In the genomic region with DNA sequence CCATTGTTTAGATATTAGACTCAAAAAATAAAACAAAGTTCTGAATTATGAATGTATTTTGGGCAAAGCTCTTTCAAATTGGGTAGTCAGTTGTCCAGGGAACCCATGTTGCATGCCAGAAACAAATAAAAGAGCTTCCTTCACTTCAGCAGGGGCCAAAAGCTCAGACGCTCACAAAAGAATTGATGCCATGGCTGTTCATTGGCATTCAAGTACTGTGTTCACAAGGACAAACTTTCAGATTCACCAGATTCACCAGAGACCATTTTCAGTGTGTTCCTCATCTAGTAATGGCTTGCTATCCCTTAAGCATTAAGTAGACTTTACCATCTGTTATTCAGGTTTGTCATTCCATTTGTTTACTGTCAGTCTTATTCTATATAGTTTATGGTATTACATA, we compare ENCODE assay signal across 17 mouse cellular contexts.
A peak's percentile ranks its signal among the peaks of the same experiment; 100 is the strongest.
DNase-seq lines count a peak whose midpoint lies in the region; ATAC-seq and TF ChIP-seq lines count a peak whose summit lies in the region.
"Had no signal": no experiment of that assay in that cellular context is flagged by ENCODE, and none has a peak within 500 bp of the region (broad histone marks: within the 10 kb centered on the region; RNA-seq: fewer than 3 reads in every experiment).

No protein-coding gene starts in this region.

- no peak overlapping the region for H3K4me2 ChIP-seq in hindbrain, embryonic 16.5 days (ENCODE audit: low read length)
- no peak overlapping the region for H3K4me2 ChIP-seq in hindbrain, embryonic 14.5 days (replicated peaks)
- H3K4me2 ChIP-seq in midbrain, embryonic 11.5 days = no peak overlapping the region
- H3K4me2 ChIP-seq in midbrain, embryonic 13.5 days (replicated peaks) = no peak overlapping the region
- H3K4me2 ChIP-seq: embryonic facial prominence, embryonic 12.5 days; forebrain, embryonic 13.5 days had no signal

- H3K9me3 ChIP-seq in hindbrain, embryonic 16.5 days (ENCODE audit: control insufficient read depth, low read length) = no peaks in the 10 kb centered on the region
- no peaks in the 10 kb centered on the region for H3K9me3 ChIP-seq in hindbrain, embryonic 14.5 days (ENCODE audit: control insufficient read depth, low read length)
- no peaks in the 10 kb centered on the region for H3K9me3 ChIP-seq in midbrain, embryonic 11.5 days (ENCODE audit: control insufficient read depth, low read length)
- H3K9me3 ChIP-seq in midbrain, embryonic 13.5 days = no peaks in the 10 kb centered on the region
- H3K9me3 ChIP-seq: embryonic facial prominence, embryonic 10.5 days; embryonic facial prominence, embryonic 12.5 days; forebrain, embryonic 13.5 days had no signal

- intact Hi-C loops in left cerebral cortex, postnatal 14 days (cut with DNase I) = no loop called here

- no peak for TF ChIP-seq POLR2A in brain, embryonic 14.5 days (IDR thresholded peaks at IDR 0.05; ENCODE audit: borderline replicate concordance, extremely low read depth, insufficient read depth, insufficient read length, poor library complexity, severe bottlenecking)

- 72% methylated on average over 1 of the region's 1 CpGs for WGBS in hindbrain, embryonic 16.5 days
- 45% methylated on average over 1 of the region's 1 CpGs for WGBS in hindbrain, embryonic 14.5 days
- WGBS in midbrain, embryonic 11.5 days = 81% methylated on average over 1 of the region's 1 CpGs
- 73% methylated on average over 1 of the region's 1 CpGs for WGBS in midbrain, embryonic 13.5 days

- ATAC-seq in hindbrain, embryonic 16.5 days = peak; percentile 60
- ATAC-seq in hindbrain, embryonic 14.5 days (ENCODE audit: low FRiP score) = no peak
- ATAC-seq in midbrain, embryonic 11.5 days (ENCODE audit: low FRiP score) = no peak
- no peak for ATAC-seq in midbrain, embryonic 13.5 days
- ATAC-seq: forebrain, embryonic 13.5 days; forebrain, embryonic 16.5 days had no signal

- H3K36me3 ChIP-seq in hindbrain, embryonic 16.5 days (ENCODE audit: control insufficient read depth, insufficient read depth, low read length) = no peaks in the 10 kb centered on the region
- no peaks in the 10 kb centered on the region for H3K36me3 ChIP-seq in hindbrain, embryonic 14.5 days (replicated peaks; ENCODE audit: control insufficient read depth, insufficient read depth)
- no peaks in the 10 kb centered on the region for H3K36me3 ChIP-seq in midbrain, embryonic 11.5 days (ENCODE audit: control insufficient read depth, insufficient read depth, low read length)
- H3K36me3 ChIP-seq in midbrain, embryonic 13.5 days = no peaks in the 10 kb centered on the region
- H3K36me3 ChIP-seq: embryonic facial prominence, embryonic 10.5 days; embryonic facial prominence, embryonic 12.5 days had no signal

- no peaks in the 10 kb centered on the region for H3K4me1 ChIP-seq in hindbrain, embryonic 16.5 days (ENCODE audit: control insufficient read depth, insufficient read depth, low read depth, low read length)
- H3K4me1 ChIP-seq in hindbrain, embryonic 14.5 days (replicated peaks; ENCODE audit: control insufficient read depth, insufficient read depth, low read length) = no peaks in the 10 kb centered on the region
- no peaks in the 10 kb centered on the region for H3K4me1 ChIP-seq in midbrain, embryonic 11.5 days (ENCODE audit: control insufficient read depth, insufficient read depth, low read length)
- H3K4me1 ChIP-seq in midbrain, embryonic 13.5 days (replicated peaks) = no peaks in the 10 kb centered on the region
- H3K4me1 ChIP-seq: embryonic facial prominence, embryonic 10.5 days; embryonic facial prominence, embryonic 12.5 days; forebrain, embryonic 13.5 days had no signal

- H3K9ac ChIP-seq in hindbrain, embryonic 16.5 days (ENCODE audit: low read depth, low read length) = no peak overlapping the region
- no peak overlapping the region for H3K9ac ChIP-seq in hindbrain, embryonic 14.5 days
- H3K9ac ChIP-seq in midbrain, embryonic 11.5 days (ENCODE audit: low read length) = no peak overlapping the region
- H3K9ac ChIP-seq in midbrain, embryonic 13.5 days (replicated peaks) = no peak overlapping the region
- H3K9ac ChIP-seq: embryonic facial prominence, embryonic 12.5 days; forebrain, embryonic 13.5 days had no signal

- H3K4me3 ChIP-seq in hindbrain, embryonic 16.5 days (ENCODE audit: low read length) = no peak overlapping the region
- no peak overlapping the region for H3K4me3 ChIP-seq in hindbrain, embryonic 14.5 days (replicated peaks; ENCODE audit: low read length)
- H3K4me3 ChIP-seq in midbrain, embryonic 11.5 days (ENCODE audit: low read depth, low read length) = no peak overlapping the region
- H3K4me3 ChIP-seq in midbrain, embryonic 13.5 days (replicated peaks) = no peak overlapping the region
- H3K4me3 ChIP-seq: embryonic facial prominence, embryonic 10.5 days; embryonic facial prominence, embryonic 12.5 days; forebrain, embryonic 13.5 days had no signal

- no peaks in the 10 kb centered on the region for H3K27me3 ChIP-seq in hindbrain, embryonic 16.5 days (replicated peaks; ENCODE audit: control insufficient read depth, insufficient read depth, low read length)
- H3K27me3 ChIP-seq in hindbrain, embryonic 14.5 days (ENCODE audit: control insufficient read depth, insufficient read depth, low read length) = no peaks in the 10 kb centered on the region
- H3K27me3 ChIP-seq in midbrain, embryonic 11.5 days (ENCODE audit: control insufficient read depth, insufficient read depth, low read length) = no peaks in the 10 kb centered on the region
- no peaks in the 10 kb centered on the region for H3K27me3 ChIP-seq in midbrain, embryonic 13.5 days
- H3K27me3 ChIP-seq: embryonic facial prominence, embryonic 12.5 days; forebrain, embryonic 13.5 days had no signal

- no peak overlapping the region for H3K27ac ChIP-seq in hindbrain, embryonic 16.5 days (ENCODE audit: low read depth, low read length)
- H3K27ac ChIP-seq in hindbrain, embryonic 14.5 days = no peak overlapping the region
- no peak overlapping the region for H3K27ac ChIP-seq in midbrain, embryonic 11.5 days (ENCODE audit: low read depth, low read length)
- H3K27ac ChIP-seq in midbrain, embryonic 13.5 days = no peak overlapping the region
- H3K27ac ChIP-seq: embryonic facial prominence, embryonic 10.5 days; embryonic facial prominence, embryonic 12.5 days; forebrain, embryonic 13.5 days had no signal

- no peak for TF ChIP-seq CTCF in brain, embryonic 14.5 days (IDR thresholded peaks at IDR 0.05; ENCODE audit: borderline replicate concordance, extremely low read depth, insufficient read depth, insufficient read length)

- DNase-seq in cerebellum, adult 9-11 months = peak; percentile 5
- no peak for DNase-seq in cerebellum, adult 11 months
- DNase-seq in hindbrain, embryonic 14.5 days (ENCODE audit: low spot score) = no peak
- DNase-seq in midbrain, embryonic 11.5 days (ENCODE audit: low spot score, missing footprints) = peak; percentile 60
- DNase-seq in brain, embryonic 14.5 days (ENCODE audit: low read depth) = peak; percentile 12
- DNase-seq in left cerebral cortex, postnatal 14 days (ENCODE audit: low spot score in 2 of 2) = no peak
- DNase-seq: adrenal gland, adult 2 months; adrenal gland, postnatal 10 days; adrenal gland, postnatal 25 days; cerebellum, postnatal 10 days; cerebellum, postnatal 25 days had no signal

Comparison
In these comparisons a context has a peak if more than half of its experiments do, and no peak if none do; other contexts are left out.
1. DNase-seq: peak in cerebellum, adult 9-11 months (single experiment), midbrain, embryonic 11.5 days (single experiment) and brain, embryonic 14.5 days (single experiment); none in cerebellum, adult 11 months (single experiment), hindbrain, embryonic 14.5 days (single experiment) and left cerebral cortex, postnatal 14 days (0 of 2).